Mouse (Mus musculus) right cerebral cortex, postnatal 25 days (tissue): ENCODE results near the gene Cabp7.
A peak's percentile ranks its signal among the peaks of the same experiment; 100 is the strongest.

Experiments used
- DNase-seq: peaks from one replicate; pipeline ENCODE4 v3.0.0; 2022

Cabp7 gene

DNA sequence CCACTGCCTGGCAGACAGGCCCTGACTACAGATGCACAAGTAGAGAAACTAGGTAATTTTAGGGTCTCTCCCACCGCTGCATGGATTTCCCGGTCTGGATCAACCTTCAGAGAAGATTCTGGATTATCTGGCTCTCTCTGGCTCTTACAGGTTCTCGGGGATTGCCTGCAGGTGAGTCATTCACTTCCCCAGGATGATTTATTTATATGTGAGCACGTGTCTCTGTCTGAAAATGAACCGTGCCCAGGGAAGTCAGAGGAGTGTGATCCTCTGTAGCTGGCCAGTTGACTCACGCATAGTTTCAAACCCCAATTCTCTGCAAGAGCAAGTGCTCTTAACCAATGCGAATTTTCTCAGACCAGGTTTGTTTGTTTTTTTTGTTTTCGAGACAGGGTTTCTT lies 45.9 kb downstream of the Cabp7 start:
- no peak for DNase-seq

DNA sequence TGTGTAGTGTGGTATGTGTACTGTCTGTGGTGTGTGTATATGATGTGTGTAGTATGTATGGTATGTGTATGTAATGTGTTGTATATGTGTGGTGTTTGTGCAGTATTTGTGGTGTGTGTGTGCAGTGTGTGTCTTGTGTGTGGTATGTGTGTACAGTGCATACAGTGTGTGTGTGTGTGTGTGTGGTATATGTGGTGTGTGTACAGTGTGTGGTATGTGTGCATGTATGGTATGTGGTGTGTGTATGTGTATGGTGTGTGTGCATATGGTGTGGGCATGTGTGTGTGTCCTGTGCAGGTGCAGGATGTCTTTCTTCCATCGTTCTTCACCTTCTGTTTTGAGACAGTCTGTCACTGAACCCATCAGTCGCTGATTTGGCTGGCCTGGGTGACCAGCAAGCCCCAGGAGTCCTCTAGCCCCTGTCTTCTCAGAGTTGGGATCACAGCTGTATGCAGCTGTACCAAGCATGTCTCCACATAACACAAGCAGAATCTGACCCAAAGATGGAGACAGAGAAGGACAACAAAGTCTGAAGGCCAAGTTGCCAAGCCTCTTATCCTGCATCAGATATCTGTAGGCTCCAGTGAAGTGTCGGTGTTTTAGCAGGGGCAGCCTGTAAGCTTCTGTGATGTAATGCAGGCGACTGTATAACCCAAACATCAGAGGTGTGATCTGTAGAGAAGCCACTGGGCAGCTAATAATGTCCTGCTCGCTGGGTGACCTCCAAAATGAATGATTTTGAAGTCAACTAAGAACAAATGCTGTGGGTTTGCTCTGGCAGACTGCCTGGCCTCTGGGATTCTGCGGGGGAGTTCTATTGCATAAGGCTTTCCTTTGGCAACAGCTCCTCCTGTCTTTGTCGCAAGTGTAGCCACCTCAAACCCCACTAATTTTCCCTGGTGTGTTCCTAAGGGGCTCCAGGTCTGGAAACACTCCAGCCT lies 49.3 kb downstream of the Cabp7 start:
- peak; percentile 71 for DNase-seq

DNA sequence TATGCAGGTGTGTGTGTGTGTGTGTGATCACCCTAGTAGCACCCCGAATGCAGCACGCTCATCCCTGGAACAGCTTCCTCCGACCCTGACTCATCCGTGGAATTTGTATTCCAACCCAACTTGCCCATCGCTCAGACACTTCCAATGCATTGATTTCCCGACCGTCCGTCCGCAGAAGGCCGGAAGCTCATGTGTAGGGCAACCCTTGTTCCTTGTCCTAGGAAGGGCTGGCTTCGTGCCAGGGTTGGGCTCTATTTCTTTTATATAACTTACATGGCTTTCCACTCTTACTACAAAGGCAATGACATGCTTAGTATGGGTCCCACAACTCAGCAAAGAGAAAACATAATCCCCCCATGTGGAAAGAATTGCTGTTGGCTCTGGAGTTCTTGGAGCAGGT lies 54.4 kb downstream of the Cabp7 start:
- DNase-seq = no peak

DNA sequence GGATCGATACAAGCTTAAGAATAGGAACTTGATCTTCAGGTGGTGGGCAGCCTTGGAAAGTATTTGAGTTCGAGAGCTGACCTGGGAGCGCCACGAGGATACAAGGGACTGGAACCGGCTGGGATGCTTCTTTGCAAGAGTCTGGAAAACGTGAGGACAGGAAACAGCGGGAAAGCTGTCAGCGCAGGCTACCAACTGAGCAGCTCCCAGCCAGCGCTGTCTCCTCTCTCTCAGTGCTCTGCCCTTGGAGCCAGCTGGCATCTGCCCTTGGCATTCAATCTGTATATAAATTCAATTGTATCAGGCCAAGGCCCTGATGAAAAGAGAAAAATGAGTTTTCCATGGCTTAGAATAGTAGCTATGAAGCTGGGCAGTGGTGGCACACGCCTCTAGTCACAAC lies 55.4 kb downstream of the Cabp7 start:
- no peak for DNase-seq

DNA sequence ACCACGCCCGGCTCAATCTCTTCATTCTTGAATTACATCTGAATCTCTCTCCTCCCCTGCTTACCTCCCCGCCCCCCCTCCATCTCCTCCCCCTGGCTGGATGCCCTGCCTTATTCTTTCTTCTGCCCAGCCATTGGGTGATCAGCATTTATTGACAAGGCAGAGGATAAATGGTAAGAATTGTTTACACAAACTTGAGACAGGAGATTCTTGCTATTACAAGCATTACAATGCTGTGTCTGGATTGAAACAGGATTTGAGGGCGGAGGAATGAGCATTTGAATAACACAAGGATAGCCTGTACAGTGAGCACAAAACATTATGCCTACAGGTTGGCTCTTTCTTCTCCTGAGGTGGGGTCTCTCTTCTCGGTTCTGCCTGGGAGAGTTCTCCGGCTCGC lies 56.2 kb downstream of the Cabp7 start:
- DNase-seq = no peak

DNA sequence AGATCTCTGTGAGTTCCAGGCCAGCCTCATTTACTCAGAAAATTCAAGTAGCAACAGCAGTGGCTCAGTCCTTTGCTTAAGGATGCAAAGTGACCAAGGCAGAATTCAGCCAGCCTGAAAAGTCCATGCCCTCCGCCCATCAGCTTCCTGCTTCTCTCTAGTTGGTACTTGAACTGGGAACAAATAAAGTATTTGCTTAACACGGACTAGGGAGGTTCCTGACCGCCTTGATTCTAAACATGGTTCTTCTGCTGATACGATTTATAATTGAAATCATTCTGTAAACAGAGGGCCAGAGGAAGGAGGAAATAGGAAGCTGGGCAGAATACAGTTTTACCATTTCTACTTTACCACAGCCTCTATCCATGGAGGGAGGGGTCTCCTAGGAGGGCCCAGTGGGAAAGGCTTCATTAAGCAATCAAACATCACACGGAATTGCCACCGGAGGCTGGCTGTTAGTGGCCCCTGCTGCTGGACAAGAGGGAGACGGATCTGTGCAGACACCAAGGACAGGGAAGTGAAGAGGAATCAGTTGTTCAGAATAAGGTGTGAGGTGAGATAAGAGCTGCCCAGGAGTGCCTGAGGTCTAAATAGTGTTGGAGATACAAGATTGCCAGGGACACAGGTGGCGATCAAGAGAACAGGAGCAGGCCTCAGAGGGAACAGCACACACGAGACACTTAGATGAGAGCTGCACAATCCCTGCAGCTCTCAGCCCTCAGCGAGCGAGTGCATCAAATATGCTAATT lies 57.8 kb downstream of the Cabp7 start:
- no peak for DNase-seq

DNA sequence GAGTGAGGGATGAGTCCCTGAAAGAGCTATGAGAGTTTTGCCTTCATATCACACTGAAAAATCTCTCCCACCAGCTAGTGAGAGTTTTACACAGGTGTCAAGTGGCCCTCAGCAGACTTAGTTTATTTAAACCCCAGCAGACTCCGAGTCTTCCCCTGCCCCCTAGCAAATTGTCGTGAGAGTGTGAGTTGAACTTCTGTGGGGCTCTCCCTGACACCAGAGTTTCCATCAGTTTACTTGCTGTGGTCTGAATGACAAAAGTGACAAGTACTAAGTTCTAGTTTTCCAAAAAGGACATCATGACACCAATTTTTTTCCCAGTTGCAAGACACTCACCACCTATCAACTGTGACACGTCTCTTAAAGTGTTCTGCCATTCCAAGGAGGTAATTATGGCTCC lies 58.7 kb downstream of the Cabp7 start:
- no peak for DNase-seq

DNA sequence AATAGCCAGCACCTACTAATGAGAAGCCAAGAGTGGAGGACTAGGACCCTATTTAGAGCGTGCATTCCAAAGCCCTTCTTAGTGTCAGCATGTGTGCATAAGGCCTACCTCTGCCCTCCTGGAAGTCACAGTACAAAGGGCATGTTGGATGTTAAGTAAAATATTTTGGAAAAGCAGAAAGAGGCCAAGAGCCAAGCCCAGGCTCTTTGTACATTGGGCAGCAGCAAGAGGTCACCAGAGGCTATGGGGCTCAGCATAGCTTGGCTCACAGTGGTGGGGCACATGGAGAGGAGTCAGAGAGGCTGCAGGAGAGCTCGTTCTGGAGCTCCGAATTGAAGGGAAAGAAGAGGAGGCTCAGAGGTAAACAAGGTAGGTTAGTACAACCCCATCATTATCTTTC lies 59.6 kb downstream of the Cabp7 start:
- no peak for DNase-seq
